Mouse (Mus musculus): Measurements from ENCODE around the gene Syt15. TPM values are rescaled to one million over a fixed set of nuclear protein-coding genes. Genes with fewer than 3 reads are reported as not detected.

Syt15 gene
- polyA plus RNA-seq, 1 experiment, result not detected

DNA sequence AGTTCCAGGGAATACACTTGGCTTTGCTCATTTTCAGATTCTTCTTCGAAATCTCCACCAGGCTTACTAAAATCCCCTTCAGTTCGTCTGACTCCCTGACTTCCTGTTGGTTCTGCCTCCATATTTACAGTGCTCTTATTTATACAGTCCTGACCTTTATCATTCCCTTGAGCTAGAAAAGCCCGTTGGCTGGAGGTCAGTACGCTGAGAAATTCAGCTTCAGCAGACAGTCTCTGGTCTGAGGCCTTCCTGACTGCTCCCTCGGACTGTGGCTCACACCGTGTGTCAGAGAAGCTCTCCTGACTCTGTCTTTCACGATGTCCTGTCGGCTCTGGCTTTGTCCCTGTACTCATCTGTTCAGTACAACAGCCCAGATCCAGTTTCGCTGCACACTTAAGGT, 48.7 kb downstream of the Syt15 start:
- no peak for TF ChIP-seq GATA1 (IDR thresholded peaks at IDR 0.05; ENCODE audit: low read length)

DNA sequence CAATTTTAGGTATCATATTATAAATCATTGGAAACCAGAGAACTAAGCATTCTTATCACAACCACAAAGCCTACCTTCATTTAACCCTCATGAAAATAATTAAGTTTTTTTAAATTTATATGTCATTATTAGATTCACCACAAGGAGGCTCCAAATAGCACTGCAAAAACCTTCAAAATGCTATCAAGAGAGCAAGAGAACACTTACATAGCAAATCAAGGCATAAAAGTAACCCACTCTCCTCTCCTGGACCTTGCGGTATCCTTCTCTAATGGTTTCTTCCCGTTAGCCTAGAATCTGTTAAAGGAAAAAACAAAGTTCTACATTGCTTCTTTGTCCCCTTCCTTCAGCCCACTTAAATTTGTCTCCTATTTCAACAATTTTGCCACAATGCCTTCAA, 53.9 kb downstream of the Syt15 start:
- no peak for TF ChIP-seq GATA1 (IDR thresholded peaks at IDR 0.05; ENCODE audit: low read length)

DNA sequence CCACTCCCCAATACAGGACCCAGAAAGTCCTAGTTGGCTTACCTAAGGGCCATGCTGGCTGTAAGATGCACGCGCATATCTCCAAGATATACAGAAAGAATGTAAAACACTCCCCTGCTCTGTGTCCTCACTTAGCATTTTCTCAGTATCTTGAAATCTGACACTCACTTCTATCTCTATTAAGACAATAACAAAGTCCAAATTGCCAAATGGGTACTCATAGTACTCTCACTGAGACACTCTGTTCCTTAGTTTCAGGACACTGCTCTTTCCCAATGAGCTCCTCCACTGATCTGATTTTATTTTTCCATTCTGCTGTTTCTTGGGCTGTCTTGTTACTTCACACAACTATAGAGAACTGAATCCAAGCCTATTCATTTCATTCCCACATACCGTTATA, 54.7 kb downstream of the Syt15 start:
- no peak for TF ChIP-seq GATA1 (IDR thresholded peaks at IDR 0.05; ENCODE audit: low read length)

DNA sequence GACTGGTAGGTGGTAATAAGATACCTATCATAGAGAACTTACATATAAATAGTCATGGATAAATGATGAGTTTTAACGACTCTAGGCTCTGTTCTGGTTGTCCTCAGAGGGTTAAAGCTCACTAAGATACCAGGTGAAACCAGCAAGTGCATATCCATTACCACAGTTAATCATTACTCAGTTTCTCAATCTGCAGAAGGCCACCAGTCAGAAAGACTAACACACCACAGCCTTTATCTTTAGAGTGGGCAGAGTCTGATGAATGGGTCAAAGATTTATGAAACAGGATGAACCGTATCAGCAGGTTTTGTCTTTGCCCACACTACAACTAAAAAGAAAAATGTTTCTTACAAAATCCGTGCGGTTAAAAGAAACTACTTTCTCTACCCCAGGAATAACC, 55.8 kb downstream of the Syt15 start:
- no peak for TF ChIP-seq GATA1 (IDR thresholded peaks at IDR 0.05; ENCODE audit: low read length)

DNA sequence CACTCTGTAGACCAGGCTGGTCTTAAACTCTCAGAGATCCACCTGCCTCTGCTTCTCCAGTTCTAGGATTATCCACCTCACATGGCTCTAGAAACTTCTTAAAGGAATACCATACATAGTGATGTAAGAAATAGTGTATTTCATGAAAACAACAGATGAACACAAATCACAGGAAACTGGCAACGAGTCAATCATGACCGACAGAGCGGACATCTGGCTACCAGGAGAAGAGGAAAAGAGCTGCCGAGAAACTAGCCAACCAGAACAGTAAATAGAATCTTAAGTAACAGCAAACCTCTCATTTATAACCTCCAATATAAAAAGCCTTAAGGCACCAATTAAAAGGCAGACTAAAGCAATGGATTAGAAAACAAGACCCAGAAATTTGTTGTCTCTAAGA, 60.3 kb downstream of the Syt15 start:
- TF ChIP-seq GATA1 (IDR thresholded peaks at IDR 0.05; ENCODE audit: low read length), result no peak

Other genes with a start within 250 kb of the Syt15 start
- not detected in 2 replicates for gene Zfp488, start 240.8 kb upstream of the Syt15 start, polyA plus RNA-seq (2012)
- not detected in 2 replicates for gene Gm30083, start 204.4 kb upstream of the Syt15 start, polyA plus RNA-seq (2012)
- not detected in 2 replicates for gene Gm5460, start 202.8 kb upstream of the Syt15 start, polyA plus RNA-seq (2012)
- gene Antxrl, start 166.9 kb upstream of the Syt15 start, polyA plus RNA-seq (2012), result not detected in 2 replicates
- gene Anxa8, start 133.6 kb upstream of the Syt15 start, polyA plus RNA-seq (2012), result not detected in 2 replicates
- not detected in 2 replicates for gene A630023A22Rik, start 116.8 kb upstream of the Syt15 start, polyA plus RNA-seq (2012)
- not detected in 2 replicates for gene Npy4r, start 67.1 kb upstream of the Syt15 start, polyA plus RNA-seq (2012)
- gene Gprin2, start 17.9 kb upstream of the Syt15 start, polyA plus RNA-seq (2012), result not detected in 2 replicates
- gene Shld2, start 90.9 kb downstream of the Syt15 start, polyA plus RNA-seq (2012), result 7.0 and 11.6 TPM in 2 replicates
- 48.7 and 65.8 TPM in 2 replicates for gene Glud1, start 91.1 kb downstream of the Syt15 start, polyA plus RNA-seq (2012)
- gene Fam25c, start 135.8 kb downstream of the Syt15 start, polyA plus RNA-seq (2012), result not detected in 2 replicates
- gene Sncg, start 155.2 kb downstream of the Syt15 start, polyA plus RNA-seq (2012), result not detected in 2 replicates
- gene Mmrn2, start 155.9 kb downstream of the Syt15 start, polyA plus RNA-seq (2012), result 0.01 TPM in 1 of 2 replicates, not detected in the other

Measured in G1E-ER4 (cell line).